Mouse (Mus musculus) heart, embryonic 10.5 days (tissue): ENCODE results near the gene Bbc3. TPM values are rescaled to one million over a fixed set of nuclear protein-coding genes. Genes with fewer than 3 reads are reported as not detected.

Experiments
- DNase-seq: peaks from one replicate; pipeline ENCODE4 v3.0.0-alpha.2; 2017; ENCODE audit warnings: low spot score
- H3K27ac ChIP-seq: fragments of 300-500 bp; sonication (generic); 2 replicates; pipeline ENCODE4 v1.5.1; 2016; ENCODE audit warnings: mild to moderate bottlenecking
- H3K27me3 ChIP-seq: fragments of 300-500 bp; sonication (generic); 2 replicates; pipeline ENCODE4 v1.6.1; 2016; ENCODE audit warnings: mild to moderate bottlenecking; ENCODE audit not compliant: poor library complexity, insufficient read depth, severe bottlenecking
- H3K36me3 ChIP-seq: fragments of 300-500 bp; sonication (generic); 2 replicates; pipeline ENCODE4 v1.6.1; 2016; ENCODE audit warnings: mild to moderate bottlenecking, moderate library complexity
- H3K4me1 ChIP-seq: fragments of 300-500 bp; sonication (generic); 2 replicates; pipeline ENCODE4 v1.6.1; 2016; ENCODE audit warnings: mild to moderate bottlenecking
- H3K4me3 ChIP-seq: fragments of 300-500 bp; sonication (generic); 2 replicates; pipeline ENCODE4 v1.5.1; 2016; ENCODE audit warnings: mild to moderate bottlenecking, moderate library complexity
- H3K9me3 ChIP-seq: fragments of 300-500 bp; sonication (generic); 2 replicates; pipeline ENCODE4 v1.6.1; 2016; ENCODE audit warnings: mild to moderate bottlenecking, moderate library complexity
- WGBS: fragments of 180-500 bp; shearing (Covaris S2); methylation state at CpG from one replicate; pipeline ENCODE4 v1.1.7; 2016; 5-methylcytosine and 5-hydroxymethylcytosine counted together
- polyA plus RNA-seq: library from polyadenylated mRNA; unstranded; fragments of >200 nt; fragmentation: Nextera tagmentation; extraction: Ambion mirVana; gene quantifications from 2 replicates; pipeline ENCODE4 v1.2.1, GENCODE M21; 2016

Gene Bbc3
- polyA plus RNA-seq, 1 experiment from 2014 or later = 9.5 TPM

DNA sequence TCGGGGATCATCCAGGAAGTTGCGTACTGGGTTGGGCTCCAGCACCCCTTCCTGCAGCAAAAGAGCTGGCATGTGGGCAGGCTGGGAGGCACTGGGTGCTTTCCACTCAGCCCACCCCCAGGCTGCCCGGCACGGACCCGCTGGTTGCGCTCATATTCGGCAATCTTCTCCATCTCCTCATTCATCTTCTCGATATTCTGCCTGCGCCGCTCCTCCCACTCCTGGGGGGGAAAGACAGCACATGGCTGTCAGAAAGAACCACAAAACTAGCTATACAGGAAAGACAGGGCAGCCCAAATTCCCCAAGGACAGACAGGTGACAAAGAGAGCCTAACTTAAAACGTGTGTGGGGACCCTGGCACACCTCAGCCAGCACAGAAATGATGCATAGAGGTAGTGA, 27.5 kb upstream of the Bbc3 start:
- H3K4me3 ChIP-seq = no peak overlapping the region
- H3K27me3 ChIP-seq = no peaks in the 10 kb centered on the region
- no peak overlapping the region for H3K27ac ChIP-seq
- H3K4me1 ChIP-seq = peaks cover 11% of the 10 kb centered on the region; the same call in 1 of the 2 replicates
- no peak for DNase-seq
- whole genome bisulfite sequencing = 90% methylated on average over 11 of the region's 11 CpGs
- H3K9me3 ChIP-seq = no peaks in the 10 kb centered on the region
- peaks cover 82% of the 10 kb centered on the region for H3K36me3 ChIP-seq

DNA sequence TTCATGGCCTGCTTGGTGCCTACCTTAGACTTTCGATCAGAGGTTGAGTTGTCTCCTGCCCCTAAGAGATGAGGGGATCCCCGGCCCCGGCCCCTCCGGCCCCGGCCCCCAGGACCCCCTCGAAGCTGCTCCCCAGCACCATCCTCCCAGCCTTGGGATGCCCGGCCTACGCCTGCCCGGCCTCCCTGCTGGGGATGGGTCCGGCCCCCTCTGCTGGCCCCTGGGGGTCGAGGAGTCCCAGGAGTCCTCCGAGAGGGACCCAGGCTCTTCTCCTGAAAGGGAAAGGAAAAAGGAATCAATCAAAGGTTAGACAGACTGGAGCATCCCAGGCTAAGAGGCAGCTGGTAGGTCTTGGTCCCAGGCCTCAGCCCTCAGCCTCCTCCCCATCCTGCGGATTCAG, 25.9 kb upstream of the Bbc3 start:
- peaks cover 65% of the 10 kb centered on the region for H3K36me3 ChIP-seq
- H3K27ac ChIP-seq = no peak overlapping the region
- peaks cover 11% of the 10 kb centered on the region; the same call in 1 of the 2 replicates for H3K4me1 ChIP-seq
- H3K27me3 ChIP-seq = no peaks in the 10 kb centered on the region
- H3K9me3 ChIP-seq = no peaks in the 10 kb centered on the region
- no peak overlapping the region for H3K4me3 ChIP-seq
- DNase-seq = no peak
- 92% methylated on average over 13 of the region's 13 CpGs for WGBS

DNA sequence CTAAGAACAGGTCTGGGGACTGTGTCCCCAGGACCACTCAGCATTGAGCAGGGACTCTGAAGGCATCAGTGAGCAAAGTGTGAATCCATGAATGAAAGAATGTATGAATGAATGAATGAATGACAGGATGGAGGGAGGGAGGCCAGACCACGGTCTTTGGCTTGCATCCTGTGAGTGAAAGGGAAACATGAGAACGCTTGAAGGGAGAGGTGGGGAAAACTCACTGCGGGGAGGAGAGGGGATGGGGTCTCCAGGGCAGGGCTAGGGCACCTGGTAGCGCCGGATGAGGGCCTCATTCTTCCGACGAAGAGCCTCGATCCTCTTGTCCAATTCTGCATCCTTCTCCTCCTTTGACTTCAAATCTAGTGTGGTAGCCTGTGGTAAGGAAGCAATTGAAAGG, 24.2 kb upstream of the Bbc3 start:
- DNase-seq = no peak
- Histone ChIP-seq H3K27me3 (no peaks in the 10 kb centered on the region), H3K4me3 (no peak overlapping the region), H3K36me3 (peaks cover 50% of the 10 kb centered on the region), H3K27ac (no peak overlapping the region), H3K4me1 (peaks cover 11% of the 10 kb centered on the region; the same call in 1 of the 2 replicates), H3K9me3 (no peaks in the 10 kb centered on the region)
- 84% methylated on average over 8 of the region's 8 CpGs for WGBS

DNA sequence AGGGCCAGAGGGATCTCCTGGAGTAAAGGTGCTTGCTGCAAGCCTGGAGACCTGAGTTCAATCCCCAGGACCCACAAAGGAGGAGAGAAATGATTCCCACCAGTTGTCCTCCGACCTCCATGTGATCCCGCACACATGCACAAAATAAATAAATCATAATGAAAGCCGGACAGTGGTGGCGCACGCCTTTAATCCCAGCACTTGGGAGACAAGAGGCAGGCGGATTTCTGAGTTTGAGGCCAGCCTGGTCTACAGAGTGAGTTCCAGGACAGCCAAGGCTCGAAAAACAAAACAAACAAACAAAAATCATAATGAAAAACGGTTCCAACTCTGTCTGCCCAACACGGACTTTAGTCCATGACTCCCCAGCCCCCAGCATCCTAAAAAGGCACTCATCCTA, 23.3 kb upstream of the Bbc3 start:
- Histone ChIP-seq H3K27me3 (no peaks in the 10 kb centered on the region), H3K27ac (0 out of 2 replicates have a peak overlapping the region, but pooled peaks have one; percentile 98), H3K4me1 (peaks cover 11% of the 10 kb centered on the region; the same call in 1 of the 2 replicates), H3K36me3 (peaks cover 44% of the 10 kb centered on the region), H3K9me3 (no peaks in the 10 kb centered on the region), H3K4me3 (peak overlapping the region; percentile 71)
- 72% methylated on average over 9 of the region's 9 CpGs for WGBS
- no peak for DNase-seq

DNA sequence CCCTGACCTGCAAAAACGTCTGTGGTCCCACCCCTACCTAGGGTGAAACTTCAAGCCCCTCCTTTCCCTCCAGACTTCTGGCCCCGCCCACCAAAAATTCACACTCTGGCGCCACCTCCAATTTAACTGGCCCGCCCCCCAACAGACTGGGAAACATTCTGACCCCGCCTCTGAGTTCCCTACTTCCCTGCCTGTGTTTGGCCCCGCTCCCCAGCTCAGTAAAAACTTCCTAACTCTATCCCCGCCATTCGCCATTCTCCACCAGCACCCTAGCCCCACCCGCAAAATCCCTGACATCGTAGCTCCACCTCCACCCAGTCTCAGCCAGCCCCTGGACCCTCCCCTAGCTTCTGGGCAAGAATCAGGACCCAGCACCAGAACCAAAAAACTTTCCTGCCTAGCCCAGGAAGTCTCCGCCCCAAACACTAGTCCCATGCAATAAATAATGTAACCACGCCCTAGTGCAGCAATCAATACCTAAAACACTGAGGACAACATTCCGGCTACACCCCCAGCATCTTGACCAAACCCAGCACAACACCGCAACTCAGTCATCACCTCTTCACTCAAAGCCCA, 22.7 kb upstream of the Bbc3 start:
- peak overlapping the region; percentile 71 for H3K4me3 ChIP-seq
- 5% methylated on average over 14 of the region's 14 CpGs for WGBS
- H3K9me3 ChIP-seq = no peaks in the 10 kb centered on the region
- no peaks in the 10 kb centered on the region for H3K27me3 ChIP-seq
- peak overlapping the region; percentile 98; the same call in 1 of the 2 replicates for H3K27ac ChIP-seq
- peaks cover 11% of the 10 kb centered on the region; the same call in 1 of the 2 replicates for H3K4me1 ChIP-seq
- peak; percentile 83 for DNase-seq
- H3K36me3 ChIP-seq = peaks cover 38% of the 10 kb centered on the region

DNA sequence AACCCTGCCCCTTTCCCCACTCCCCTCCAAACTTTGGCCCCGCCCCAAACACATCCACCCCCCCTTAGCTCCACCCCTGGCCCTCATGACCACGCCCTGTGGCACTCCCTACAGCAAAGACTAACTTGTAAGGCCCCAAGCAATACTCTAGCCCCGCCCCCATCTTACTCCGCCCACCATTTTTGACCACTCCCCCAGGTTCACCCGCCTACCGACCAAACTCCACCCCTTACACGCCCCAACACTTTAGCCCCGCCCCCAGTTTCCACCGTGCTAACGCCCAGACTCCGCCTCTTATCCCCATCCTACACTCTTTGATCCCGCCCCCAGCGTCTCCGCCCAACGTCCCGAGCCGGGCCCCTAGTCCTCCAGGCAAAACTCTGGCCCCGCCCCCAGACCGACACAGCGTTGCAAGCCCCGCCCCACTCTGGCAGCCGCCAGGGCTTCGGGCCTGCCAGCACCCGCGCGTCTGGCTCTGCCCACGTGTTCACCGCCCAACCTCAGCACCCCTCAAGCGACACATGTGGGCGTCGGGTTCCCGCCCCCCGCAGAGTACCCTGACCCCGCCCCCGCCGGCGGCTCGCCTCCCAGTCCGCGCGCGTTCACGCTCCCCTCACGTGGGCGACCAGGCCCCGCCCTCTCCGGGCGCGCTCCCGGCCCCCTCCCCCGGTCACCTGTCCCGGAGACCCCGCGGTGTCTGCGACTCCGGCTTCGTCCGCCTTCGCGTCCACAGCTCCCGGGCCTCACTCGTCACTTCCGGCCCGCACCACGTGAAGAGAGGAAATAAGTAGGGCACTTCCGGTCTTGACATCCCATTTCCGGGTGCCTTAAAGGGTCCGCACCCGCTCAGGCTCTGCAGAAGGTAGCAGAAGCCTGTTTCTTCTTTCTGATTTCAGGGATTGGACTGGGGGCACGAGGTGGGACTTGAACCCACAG, 21.9 kb upstream of the Bbc3 start, which contains the start of gene Ccdc9:
Gene Ccdc9, minus strand, starts transcription at position 770 of the 936 bp plus-strand sequence.
- H3K4me3 ChIP-seq = peak within 1 kb of the TSS; percentile 71
- WGBS = 1% methylated on average over 69 of the region's 70 CpGs

DNA sequence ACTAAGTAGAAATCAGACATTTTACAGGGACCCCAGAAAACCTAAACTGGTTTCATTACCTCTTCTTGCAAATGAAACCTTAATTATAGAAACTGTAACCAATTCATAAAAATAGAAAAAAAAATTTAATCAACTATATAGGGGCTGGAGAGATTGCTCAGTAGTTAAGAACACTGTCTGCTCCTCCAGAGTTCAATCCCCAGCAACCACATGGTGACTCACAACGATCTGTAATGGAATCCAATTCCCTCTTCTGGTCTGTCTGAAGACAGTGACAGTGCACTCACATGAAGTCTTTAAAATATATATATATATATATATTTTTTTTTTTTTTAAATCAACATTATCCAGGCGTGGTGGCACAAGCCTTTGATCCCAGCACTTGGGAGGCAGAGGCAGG, 21.2 kb upstream of the Bbc3 start:
- 80% methylated on average over 2 of the region's 2 CpGs for WGBS
- DNase-seq = no peak
- H3K9me3 ChIP-seq = no peaks in the 10 kb centered on the region
- H3K36me3 ChIP-seq = peaks cover 24% of the 10 kb centered on the region
- H3K4me3 ChIP-seq = peak overlapping the region; percentile 71
- H3K4me1 ChIP-seq = peaks cover 11% of the 10 kb centered on the region; the same call in 1 of the 2 replicates
- peak overlapping the region; percentile 98 for H3K27ac ChIP-seq
- no peaks in the 10 kb centered on the region for H3K27me3 ChIP-seq

More for the DNA sequence above, 21.9 kb upstream of the Bbc3 start, which contains the start of gene Ccdc9:
- Histone ChIP-seq H3K9me3 (no peaks in the 10 kb centered on the region), H3K27ac (peak within 1 kb of the TSS; percentile 98), H3K36me3 (peaks cover 31% of the 10 kb centered on the region), H3K4me1 (peaks cover 11% of the 10 kb centered on the region; the same call in 1 of the 2 replicates), H3K27me3 (no peaks in the 10 kb centered on the region)
- peak; percentile 100 for DNase-seq

DNA sequence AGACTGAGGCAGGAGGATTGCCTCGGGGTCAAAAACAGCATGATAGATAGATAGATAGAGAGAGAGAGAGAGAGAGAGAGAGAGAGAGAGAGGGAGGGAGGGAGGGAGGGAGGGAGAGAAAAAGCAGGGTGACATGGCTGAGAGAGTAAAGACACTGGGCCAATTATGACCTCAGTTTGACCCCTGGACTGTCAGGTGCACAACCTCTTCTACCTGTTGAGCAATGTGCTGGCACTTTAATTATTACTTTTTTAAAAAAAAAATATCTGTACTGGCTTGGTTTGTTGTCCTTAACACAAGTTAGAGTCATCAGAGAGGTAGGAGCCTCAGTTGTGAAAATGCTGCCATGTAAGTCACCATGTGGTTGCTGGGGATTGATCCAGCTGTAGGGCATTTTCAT, 20.4 kb upstream of the Bbc3 start:
- Histone ChIP-seq H3K36me3 (peaks cover 16% of the 10 kb centered on the region), H3K27ac (no peak overlapping the region), H3K4me3 (no peak overlapping the region), H3K9me3 (no peaks in the 10 kb centered on the region), H3K27me3 (no peaks in the 10 kb centered on the region), H3K4me1 (peaks cover 11% of the 10 kb centered on the region; the same call in 1 of the 2 replicates)
- DNase-seq = no peak
- WGBS = 72% methylated on average over 1 of the region's 1 CpGs

DNA sequence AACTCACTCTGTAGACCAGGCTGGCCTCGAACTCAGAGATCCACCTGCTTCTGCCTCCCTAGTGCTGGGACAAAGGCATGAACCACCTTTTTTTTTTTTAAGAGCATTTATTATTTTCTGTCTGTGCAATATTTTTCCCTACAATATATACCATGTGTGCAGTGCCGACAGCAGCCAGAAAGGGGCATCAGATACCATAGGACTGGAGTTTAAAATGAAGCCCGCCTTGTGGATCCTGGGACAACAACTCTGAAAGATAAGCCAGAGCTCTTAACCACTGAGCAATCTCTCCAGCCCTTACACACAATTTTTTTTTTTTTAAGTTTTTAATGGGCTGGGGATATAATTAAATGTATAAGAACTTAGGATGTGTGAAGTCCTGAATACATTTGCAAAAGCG, 13.8 kb upstream of the Bbc3 start:
- Histone ChIP-seq H3K4me1 (peaks cover 28% of the 10 kb centered on the region), H3K27me3 (no peaks in the 10 kb centered on the region), H3K9me3 (no peaks in the 10 kb centered on the region), H3K27ac (peak overlapping the region; percentile 88), H3K36me3 (no peaks in the 10 kb centered on the region), H3K4me3 (peak overlapping the region; percentile 64; the same call in 1 of the 2 replicates)
- peak; percentile 81 for DNase-seq
- WGBS = 27% methylated on average over 4 of the region's 4 CpGs

DNA sequence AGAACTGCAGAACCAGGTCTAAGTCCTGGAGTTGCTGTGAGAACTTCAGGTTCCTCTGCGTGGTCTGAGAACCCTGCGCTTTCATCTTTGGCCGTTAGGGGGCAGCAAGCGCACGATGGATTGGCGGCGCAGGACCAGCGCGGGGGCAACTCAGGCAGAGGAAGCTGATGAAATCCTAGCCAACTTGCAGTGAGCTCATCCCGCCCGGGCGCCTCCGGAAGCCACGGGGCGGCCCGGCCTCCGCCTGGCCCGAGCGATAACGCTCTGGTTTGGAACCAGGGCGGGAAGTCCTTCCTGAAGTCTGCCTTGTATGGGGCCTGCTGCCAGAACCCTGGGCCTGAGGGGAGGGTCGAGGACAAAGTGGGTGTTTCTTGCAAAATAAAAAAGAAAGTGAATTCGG, 13.4 kb upstream of the Bbc3 start:
- H3K27me3 ChIP-seq = no peaks in the 10 kb centered on the region
- H3K36me3 ChIP-seq = no peaks in the 10 kb centered on the region
- peak; percentile 97 for DNase-seq
- H3K9me3 ChIP-seq = no peaks in the 10 kb centered on the region
- peak overlapping the region; percentile 88 for H3K27ac ChIP-seq
- peaks cover 33% of the 10 kb centered on the region for H3K4me1 ChIP-seq
- 0% methylated on average over 23 of the region's 23 CpGs for WGBS
- H3K4me3 ChIP-seq = peak overlapping the region; percentile 64

DNA sequence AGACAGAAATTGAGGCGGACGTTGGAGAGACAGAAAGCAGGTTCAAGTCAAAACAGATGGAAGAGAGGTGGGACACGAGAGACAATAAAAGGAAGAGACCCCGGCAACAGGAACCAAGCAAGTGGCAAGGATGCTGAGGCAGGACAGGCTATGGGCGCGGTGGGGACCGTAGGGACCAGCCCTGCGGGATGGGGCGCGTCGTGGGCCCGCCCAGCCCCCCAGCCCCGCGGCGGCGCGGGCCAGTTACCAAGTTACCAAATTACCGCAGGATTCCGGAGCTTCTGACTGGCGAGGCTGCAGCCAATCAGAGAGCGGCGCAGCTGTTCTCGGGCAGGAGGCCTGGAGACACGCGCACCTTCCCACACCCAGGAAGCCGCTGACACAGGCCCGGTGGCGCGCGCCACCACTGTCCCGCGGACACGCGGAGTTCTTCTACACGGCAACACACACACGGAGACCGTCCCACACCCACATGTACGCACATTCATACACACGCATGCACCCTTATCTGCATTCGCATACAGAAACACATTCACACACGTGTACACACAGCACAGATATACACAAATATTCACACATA, 12.8 kb upstream of the Bbc3 start:
- Histone ChIP-seq H3K4me3 (peak overlapping the region; percentile 64), H3K9me3 (no peaks in the 10 kb centered on the region), H3K27ac (peak overlapping the region; percentile 88), H3K27me3 (no peaks in the 10 kb centered on the region), H3K36me3 (no peaks in the 10 kb centered on the region), H3K4me1 (peaks cover 37% of the 10 kb centered on the region)
- 2% methylated on average over 41 of the region's 41 CpGs for WGBS
- peak; percentile 94 for DNase-seq

DNA sequence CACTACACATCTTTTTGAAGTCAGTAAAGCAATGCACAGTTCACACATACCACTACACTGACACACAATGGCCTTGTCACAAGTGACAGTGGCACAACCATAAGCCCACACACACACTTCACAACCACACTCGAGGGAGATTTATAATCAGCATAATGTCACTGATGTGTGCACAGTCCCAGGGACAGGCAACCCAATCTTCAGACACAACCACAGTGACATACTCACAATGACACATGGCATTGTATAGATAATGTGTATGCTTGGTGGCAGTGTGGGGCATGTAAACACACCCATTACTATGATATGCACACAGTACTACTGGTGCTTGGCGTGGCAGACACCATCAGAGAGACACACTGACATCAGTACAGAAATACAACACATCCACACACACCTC, 12.0 kb upstream of the Bbc3 start:
- H3K27ac ChIP-seq = peak overlapping the region; percentile 88; the same call in 1 of the 2 replicates
- DNase-seq = no peak
- H3K4me1 ChIP-seq = peaks cover 37% of the 10 kb centered on the region
- peak overlapping the region; percentile 64; the same call in 1 of the 2 replicates for H3K4me3 ChIP-seq
- no peaks in the 10 kb centered on the region for H3K9me3 ChIP-seq
- no peaks in the 10 kb centered on the region for H3K27me3 ChIP-seq
- H3K36me3 ChIP-seq = no peaks in the 10 kb centered on the region
- 29% methylated on average over 2 of the region's 2 CpGs for WGBS
